Mouse (Mus musculus) liver, embryonic 16.5 days (tissue): ENCODE data around the gene 1600015I10Rik. TPM values are rescaled to one million over a fixed set of nuclear protein-coding genes. Genes with fewer than 3 reads are reported as not detected.

Experiments
- ATAC-seq: fragments of 200-750 bp; cut with Nextera tagmentation; 2 replicates; pipeline ENCODE4 v1.8.0; 2017; ENCODE audit warnings: low read depth, mild to moderate bottlenecking, moderate number of reproducible peaks, moderate library complexity
- H3K27ac ChIP-seq: fragments of 300-500 bp; sonication (generic); 2 replicates; pipeline ENCODE4 v1.5.1; 2014; ENCODE audit warnings: mild to moderate bottlenecking, low read length
- H3K27me3 ChIP-seq: fragments of 300-500 bp; sonication (generic); 2 replicates; pipeline ENCODE4 v1.6.1; 2014; ENCODE audit warnings: low read depth, low read length, mixed read lengths; ENCODE audit not compliant: control insufficient read depth, insufficient read depth
- H3K36me3 ChIP-seq: fragments of 300-500 bp; sonication (generic); 2 replicates; pipeline ENCODE4 v1.6.1; 2014; ENCODE audit warnings: mild to moderate bottlenecking; ENCODE audit not compliant: control insufficient read depth, insufficient read depth
- H3K4me1 ChIP-seq: fragments of 300-500 bp; sonication (generic); 2 replicates; pipeline ENCODE4 v1.6.1; 2014; ENCODE audit warnings: low read depth, low read length, mixed read lengths; ENCODE audit not compliant: control insufficient read depth
- H3K4me2 ChIP-seq: fragments of 300-500 bp; sonication (generic); 2 replicates; pipeline ENCODE4 v1.6.1; 2014; ENCODE audit warnings: low read depth, low read length, mixed read lengths
- H3K4me3 ChIP-seq: fragments of 300-500 bp; sonication (generic); 2 replicates; pipeline ENCODE4 v1.5.1; 2014; ENCODE audit warnings: low read depth, mild to moderate bottlenecking, low read length
- H3K9ac ChIP-seq: fragments of 300-500 bp; sonication (generic); 2 replicates; pipeline ENCODE4 v1.6.1; 2014; ENCODE audit warnings: low read depth, low read length
- H3K9me3 ChIP-seq: fragments of 300-500 bp; sonication (generic); replicated peaks from 2 replicates; pipeline ENCODE4 v1.6.1; 2016; ENCODE audit warnings: low read length; ENCODE audit not compliant: control insufficient read depth
- WGBS: fragments of 180-500 bp; shearing (Covaris S2); extraction: QIAGEN DNeasy Blood & Tissue Kit; methylation state at CpG from one replicate; pipeline ENCODE4 v1.1.7; 2014; ENCODE audit not compliant: insufficient replicate concordance; 5-methylcytosine and 5-hydroxymethylcytosine counted together
- polyA plus RNA-seq: library from polyadenylated mRNA; unstranded; fragments of >200 nt; fragmentation: Nextera tagmentation; extraction: Ambion mirVana; gene quantifications from 2 replicates; pipeline ENCODE4 v1.2.1, GENCODE M21; 2015

Gene 1600015I10Rik
- polyA plus RNA-seq, 1 experiment from 2014 or later, result not detected

- no peak overlapping the region for H3K4me3 ChIP-seq
- H3K9me3 ChIP-seq, result no peaks in the 10 kb centered on the region
- WGBS, result 80% methylated on average over 14 of the region's 14 CpGs
- no peak overlapping the region for H3K9ac ChIP-seq
- no peak overlapping the region for H3K4me2 ChIP-seq
- no peaks in the 10 kb centered on the region for H3K4me1 ChIP-seq
- ATAC-seq, result no peak
- no peaks in the 10 kb centered on the region for H3K27me3 ChIP-seq
- no peaks in the 10 kb centered on the region for H3K36me3 ChIP-seq
- H3K27ac ChIP-seq, result no peak overlapping the region
Measured at GRCm38 (mm10) chr6:48906371-48906770, 23.3 kb upstream of the 1600015I10Rik start.

- no peaks in the 10 kb centered on the region for H3K4me1 ChIP-seq
- ATAC-seq, result no peak
- WGBS, result 41% methylated on average over 1 of the region's 1 CpGs
Measured at GRCm38 (mm10) chr6:48909229-48909628, 20.5 kb upstream of the 1600015I10Rik start.

GRCm38 (mm10) chr6:48912033-48912432, 17.7 kb upstream of the 1600015I10Rik start:
- Histone ChIP-seq H3K4me3 (no peak overlapping the region), H3K4me2 (no peak overlapping the region), H3K36me3 (no peaks in the 10 kb centered on the region), H3K9me3 (no peaks in the 10 kb centered on the region), H3K27ac (no peak overlapping the region), H3K4me1 (no peaks in the 10 kb centered on the region), H3K27me3 (no peaks in the 10 kb centered on the region), H3K9ac (no peak overlapping the region)
- no peak for ATAC-seq
- 11% methylated on average over 3 of the region's 3 CpGs for WGBS

More at GRCm38 (mm10) chr6:48909229-48909628, 20.5 kb upstream of the 1600015I10Rik start:
- Histone ChIP-seq H3K4me2 (no peak overlapping the region), H3K9ac (no peak overlapping the region), H3K9me3 (no peaks in the 10 kb centered on the region), H3K4me3 (no peak overlapping the region), H3K27ac (no peak overlapping the region), H3K36me3 (no peaks in the 10 kb centered on the region), H3K27me3 (no peaks in the 10 kb centered on the region)

GRCm38 (mm10) chr6:48913587-48913986, 16.1 kb upstream of the 1600015I10Rik start:
- Histone ChIP-seq H3K4me3 (no peak overlapping the region), H3K9ac (no peak overlapping the region), H3K36me3 (no peaks in the 10 kb centered on the region), H3K27me3 (no peaks in the 10 kb centered on the region), H3K9me3 (no peaks in the 10 kb centered on the region), H3K27ac (no peak overlapping the region), H3K4me1 (no peaks in the 10 kb centered on the region), H3K4me2 (no peak overlapping the region)
- ATAC-seq, result no peak
- 83% methylated on average over 2 of the region's 2 CpGs for WGBS

- Histone ChIP-seq H3K27ac (no peak overlapping the region), H3K4me2 (no peak overlapping the region), H3K9ac (no peak overlapping the region), H3K9me3 (no peaks in the 10 kb centered on the region), H3K4me3 (no peak overlapping the region), H3K4me1 (no peaks in the 10 kb centered on the region), H3K27me3 (no peaks in the 10 kb centered on the region), H3K36me3 (no peaks in the 10 kb centered on the region)
- 56% methylated on average over 2 of the region's 2 CpGs for WGBS
- no peak for ATAC-seq
Measured at GRCm38 (mm10) chr6:48949596-48949995, 19.9 kb downstream of the 1600015I10Rik start.

- Histone ChIP-seq H3K4me1 (no peaks in the 10 kb centered on the region), H3K9me3 (no peaks in the 10 kb centered on the region), H3K27ac (no peak overlapping the region), H3K9ac (no peak overlapping the region), H3K4me2 (no peak overlapping the region), H3K36me3 (no peaks in the 10 kb centered on the region), H3K27me3 (no peaks in the 10 kb centered on the region), H3K4me3 (no peak overlapping the region)
- WGBS, result 55% methylated on average over 5 of the region's 5 CpGs
- no peak for ATAC-seq
Measured at GRCm38 (mm10) chr6:48950676-48951075, 21.0 kb downstream of the 1600015I10Rik start.

- 33% methylated on average over 6 of the region's 6 CpGs for WGBS
Measured at GRCm38 (mm10) chr6:48951630-48952029, 21.9 kb downstream of the 1600015I10Rik start.

GRCm38 (mm10) chr6:48953220-48953619, 23.5 kb downstream of the 1600015I10Rik start:
- Histone ChIP-seq H3K4me2 (no peak overlapping the region), H3K4me3 (no peak overlapping the region), H3K4me1 (no peaks in the 10 kb centered on the region), H3K9ac (no peak overlapping the region), H3K27ac (no peak overlapping the region), H3K9me3 (no peaks in the 10 kb centered on the region), H3K27me3 (no peaks in the 10 kb centered on the region), H3K36me3 (no peaks in the 10 kb centered on the region)
- 59% methylated on average over 5 of the region's 5 CpGs for WGBS
- no peak for ATAC-seq

More at GRCm38 (mm10) chr6:48951630-48952029, 21.9 kb downstream of the 1600015I10Rik start:
- Histone ChIP-seq H3K27me3 (no peaks in the 10 kb centered on the region), H3K9me3 (no peaks in the 10 kb centered on the region), H3K9ac (no peak overlapping the region), H3K36me3 (no peaks in the 10 kb centered on the region), H3K4me3 (no peak overlapping the region), H3K4me1 (no peaks in the 10 kb centered on the region), H3K4me2 (no peak overlapping the region), H3K27ac (no peak overlapping the region)
- no peak for ATAC-seq

GRCm38 (mm10) chr6:48954211-48954610, 24.5 kb downstream of the 1600015I10Rik start:
- Histone ChIP-seq H3K27me3 (no peaks in the 10 kb centered on the region), H3K27ac (no peak overlapping the region), H3K9ac (no peak overlapping the region), H3K9me3 (no peaks in the 10 kb centered on the region), H3K4me2 (no peak overlapping the region), H3K36me3 (no peaks in the 10 kb centered on the region), H3K4me1 (no peaks in the 10 kb centered on the region), H3K4me3 (no peak overlapping the region)
- ATAC-seq, result no peak
- WGBS, result 71% methylated on average over 5 of the region's 5 CpGs
